Mouse (Mus musculus) kidney, embryonic 14.5 days (tissue): Measurements from ENCODE around the gene St3gal3. TPM values are rescaled to one million over a fixed set of nuclear protein-coding genes. Genes with fewer than 3 reads are reported as not detected.
A peak's percentile ranks its signal among the peaks of the same experiment; 100 is the strongest.

Experiments
- ATAC-seq: fragments of 200-750 bp; cut with Nextera tagmentation; 2 replicates; pipeline ENCODE4 v1.8.0; 2017; ENCODE audit warnings: moderate number of reproducible peaks, mild to moderate bottlenecking, moderate TSS enrichment, moderate library complexity; ENCODE audit not compliant: low FRiP score, low TSS enrichment
- H3K27ac ChIP-seq: fragments of 300-500 bp; sonication (generic); 2 replicates; pipeline ENCODE4 v1.5.1; 2014; ENCODE audit warnings: low read depth, mild to moderate bottlenecking, low read length, moderate library complexity, mixed read lengths
- H3K27me3 ChIP-seq: fragments of 300-500 bp; sonication (generic); 2 replicates; pipeline ENCODE4 v1.6.1; 2014; ENCODE audit warnings: mild to moderate bottlenecking, low read length; ENCODE audit not compliant: control insufficient read depth, insufficient read depth
- H3K36me3 ChIP-seq: fragments of 300-500 bp; sonication (generic); 2 replicates; pipeline ENCODE4 v1.6.1; 2014; ENCODE audit warnings: low read length, mixed read lengths; ENCODE audit not compliant: control insufficient read depth, insufficient read depth
- H3K4me1 ChIP-seq: fragments of 300-500 bp; sonication (generic); 2 replicates; pipeline ENCODE4 v1.6.1; 2014; ENCODE audit warnings: low read length, mixed read lengths; ENCODE audit not compliant: control insufficient read depth, insufficient read depth
- H3K4me2 ChIP-seq: fragments of 300-500 bp; sonication (generic); replicated peaks from 2 replicates; pipeline ENCODE4 v1.6.1; 2014; ENCODE audit warnings: low read depth, mild to moderate bottlenecking, low read length
- H3K4me3 ChIP-seq: fragments of 300-500 bp; sonication (generic); 2 replicates; pipeline ENCODE4 v1.5.1; 2014; ENCODE audit warnings: mild to moderate bottlenecking, low read length
- H3K9ac ChIP-seq: fragments of 300-500 bp; sonication (generic); 2 replicates; pipeline ENCODE4 v1.6.1; 2014; ENCODE audit warnings: low read depth, mild to moderate bottlenecking, low read length, moderate library complexity
- H3K9me3 ChIP-seq: fragments of 300-500 bp; sonication (generic); 2 replicates; pipeline ENCODE4 v1.6.1; 2016; ENCODE audit warnings: low read length; ENCODE audit not compliant: control insufficient read depth
- WGBS: fragments of 180-500 bp; shearing (Covaris S2); extraction: QIAGEN DNeasy Blood & Tissue Kit; methylation state at CpG from one replicate; pipeline ENCODE4 v1.1.7; 2014; 5-methylcytosine and 5-hydroxymethylcytosine counted together
- polyA plus RNA-seq: library from polyadenylated mRNA; unstranded; fragments of >200 nt; fragmentation: Nextera tagmentation; extraction: Ambion mirVana; gene quantifications from 2 replicates; pipeline ENCODE4 v1.2.1, GENCODE M21; 2014

The St3gal3 gene
- polyA plus RNA-seq, 1 experiment from 2014 or later: 6.8 TPM

DNA sequence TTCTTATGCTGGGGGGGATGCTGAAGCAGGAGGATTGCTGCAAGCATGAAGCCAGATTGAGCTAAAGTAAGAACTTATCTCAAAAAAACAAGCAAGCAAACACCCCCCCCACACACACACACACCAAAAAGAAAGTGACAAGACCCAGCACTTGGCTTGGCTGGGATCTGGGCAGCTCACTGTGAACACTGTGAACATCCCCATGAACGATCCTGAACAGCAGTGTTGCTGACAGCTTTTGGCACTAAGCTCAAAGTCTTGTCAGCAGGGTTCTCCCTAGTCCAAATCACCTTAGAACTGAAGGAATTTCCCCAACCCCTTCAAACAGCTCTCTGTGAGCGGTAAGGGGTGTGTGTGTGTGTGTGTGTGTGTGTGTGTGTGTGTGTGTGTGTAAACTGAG lies 211.3 kb downstream of the St3gal3 start:
- H3K36me3 ChIP-seq: no peaks in the 10 kb centered on the region
- no peak for ATAC-seq
- no peak overlapping the region for H3K27ac ChIP-seq
- peaks cover 30% of the 10 kb centered on the region for H3K27me3 ChIP-seq
- H3K4me3 ChIP-seq: no peak overlapping the region
- no peak overlapping the region for H3K4me2 ChIP-seq
- H3K4me1 ChIP-seq: peaks cover 9% of the 10 kb centered on the region; the same call in 1 of the 2 replicates
- 54% methylated on average over 2 of the region's 2 CpGs for WGBS
- H3K9me3 ChIP-seq: no peaks in the 10 kb centered on the region
- no peak overlapping the region for H3K9ac ChIP-seq

- 91% methylated on average over 2 of the region's 2 CpGs for WGBS
Measured at GRCm38 (mm10) chr4:117921358-117921757, 213.4 kb downstream of the St3gal3 start.

GRCm38 (mm10) chr4:117918762-117919161 lies 216.0 kb downstream of the St3gal3 start:
- Histone ChIP-seq H3K9me3 (no peaks in the 10 kb centered on the region), H3K4me3 (no peak overlapping the region), H3K27ac (no peak overlapping the region), H3K4me2 (no peak overlapping the region), H3K9ac (no peak overlapping the region), H3K36me3 (no peaks in the 10 kb centered on the region), H3K4me1 (peaks cover 12% of the 10 kb centered on the region; the same call in 1 of the 2 replicates), H3K27me3 (no peaks in the 10 kb centered on the region)
- ATAC-seq: no peak
- WGBS: 89% methylated on average over 5 of the region's 5 CpGs

More at GRCm38 (mm10) chr4:117921358-117921757, 213.4 kb downstream of the St3gal3 start:
- Histone ChIP-seq H3K36me3 (no peaks in the 10 kb centered on the region), H3K4me2 (no peak overlapping the region), H3K9ac (no peak overlapping the region), H3K4me3 (no peak overlapping the region), H3K9me3 (no peaks in the 10 kb centered on the region), H3K27me3 (peaks cover 12% of the 10 kb centered on the region), H3K27ac (no peak overlapping the region), H3K4me1 (peaks cover under 1% of the 10 kb centered on the region; the same call in 1 of the 2 replicates)
- no peak for ATAC-seq

GRCm38 (mm10) chr4:117918261-117918660 lies 216.5 kb downstream of the St3gal3 start:
- no peak for ATAC-seq
- Histone ChIP-seq H3K4me1 (peaks cover 17% of the 10 kb centered on the region), H3K4me3 (no peak overlapping the region), H3K27me3 (no peaks in the 10 kb centered on the region), H3K9me3 (no peaks in the 10 kb centered on the region), H3K36me3 (no peaks in the 10 kb centered on the region), H3K9ac (no peak overlapping the region), H3K4me2 (no peak overlapping the region), H3K27ac (no peak overlapping the region)
- WGBS: 85% methylated on average over 3 of the region's 3 CpGs

DNA sequence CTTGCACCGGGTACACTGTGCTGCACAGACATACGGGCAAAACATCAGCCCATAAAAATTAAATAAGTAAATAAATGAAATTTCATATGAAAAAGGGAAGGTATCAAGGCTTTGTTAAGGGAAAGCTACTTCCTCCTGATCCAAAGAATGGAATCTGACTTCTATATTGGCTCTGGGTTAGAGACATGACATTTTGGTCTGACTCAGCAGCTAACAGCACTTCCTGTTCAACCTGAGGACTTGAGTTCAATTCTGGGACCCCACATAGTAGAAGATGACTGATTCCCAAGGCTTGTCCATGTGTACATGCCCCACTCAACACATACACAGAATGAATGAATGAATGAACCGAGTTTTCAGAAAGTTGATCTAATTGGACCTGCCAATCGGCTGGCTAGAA lies 216.9 kb downstream of the St3gal3 start:
- no peaks in the 10 kb centered on the region for H3K9me3 ChIP-seq
- WGBS: 88% methylated on average over 4 of the region's 4 CpGs
- no peaks in the 10 kb centered on the region for H3K27me3 ChIP-seq
- H3K27ac ChIP-seq: no peak overlapping the region
- no peaks in the 10 kb centered on the region for H3K36me3 ChIP-seq
- ATAC-seq: no peak
- no peak overlapping the region for H3K9ac ChIP-seq
- no peak overlapping the region for H3K4me2 ChIP-seq
- H3K4me1 ChIP-seq: peaks cover 21% of the 10 kb centered on the region
- H3K4me3 ChIP-seq: no peak overlapping the region

- H3K4me3 ChIP-seq: no peak overlapping the region
- WGBS: 86% methylated on average over 4 of the region's 4 CpGs
- ATAC-seq: no peak
- H3K27ac ChIP-seq: no peak overlapping the region
- peaks cover 25% of the 10 kb centered on the region for H3K4me1 ChIP-seq
- no peaks in the 10 kb centered on the region for H3K27me3 ChIP-seq
- H3K9me3 ChIP-seq: no peaks in the 10 kb centered on the region
- H3K4me2 ChIP-seq: no peak overlapping the region
- H3K9ac ChIP-seq: no peak overlapping the region
- H3K36me3 ChIP-seq: no peaks in the 10 kb centered on the region
Measured at GRCm38 (mm10) chr4:117917402-117917801, 217.3 kb downstream of the St3gal3 start.

DNA sequence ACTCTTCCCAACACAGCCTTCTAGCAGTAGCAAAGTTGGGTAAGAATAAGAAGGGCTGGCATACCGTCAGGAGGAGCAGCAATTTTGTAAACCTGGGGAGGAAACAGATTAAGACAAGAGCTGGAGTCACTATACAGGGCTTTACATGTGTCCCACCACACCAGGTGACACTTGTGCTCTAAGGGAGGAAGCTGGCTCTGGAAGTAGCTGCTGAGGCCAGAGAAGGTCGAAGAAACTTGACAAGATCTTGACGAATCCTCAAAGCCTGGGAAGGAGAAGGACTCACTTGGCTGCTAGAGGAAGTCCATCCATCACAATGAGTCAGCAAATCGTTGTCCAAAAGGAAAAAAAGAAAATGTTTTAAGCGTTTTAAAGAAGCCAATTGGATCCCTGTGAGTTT lies 218.3 kb downstream of the St3gal3 start:
- no peak for ATAC-seq
- no peaks in the 10 kb centered on the region for H3K9me3 ChIP-seq
- H3K4me1 ChIP-seq: peaks cover 26% of the 10 kb centered on the region
- no peak overlapping the region for H3K9ac ChIP-seq
- H3K27me3 ChIP-seq: no peaks in the 10 kb centered on the region
- H3K36me3 ChIP-seq: peaks cover 6% of the 10 kb centered on the region; the same call in 1 of the 2 replicates
- no peak overlapping the region for H3K4me3 ChIP-seq
- WGBS: 82% methylated on average over 5 of the region's 5 CpGs
- H3K4me2 ChIP-seq: peak overlapping the region; percentile 99; the same call in 1 of the 2 replicates
- no peak overlapping the region; the same call in 1 of the 2 replicates for H3K27ac ChIP-seq

DNA sequence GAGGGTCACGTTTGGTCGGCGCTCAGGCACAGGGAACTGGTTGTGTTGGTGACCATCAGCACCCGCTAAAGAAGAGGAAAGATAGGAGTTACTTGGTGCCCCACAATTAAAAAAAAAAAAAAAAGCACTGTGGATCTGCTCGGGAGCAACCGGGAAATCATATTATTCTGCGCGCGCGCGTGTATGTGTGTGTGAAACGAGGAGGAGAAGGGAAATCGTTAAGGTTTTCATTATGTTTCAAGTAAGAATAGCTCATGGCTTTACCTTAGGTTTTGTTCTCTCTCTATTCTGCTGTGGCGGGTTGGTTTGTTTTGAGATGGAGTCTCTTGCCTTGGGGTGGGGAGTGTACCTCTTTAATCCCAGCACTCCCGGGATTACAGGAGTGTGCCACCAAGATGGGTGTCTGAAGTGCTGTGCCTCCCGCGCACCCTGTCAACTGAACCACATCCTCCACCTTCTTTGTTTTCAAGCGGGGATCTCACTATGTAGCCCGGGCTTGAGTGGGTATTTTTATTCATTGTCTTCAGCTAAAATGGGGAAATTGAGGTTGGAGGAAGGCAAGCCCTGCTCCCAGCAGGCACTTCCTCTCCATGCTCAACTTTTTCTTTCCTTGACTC lies 219.1 kb downstream of the St3gal3 start:
- Histone ChIP-seq H3K4me1 (peaks cover 26% of the 10 kb centered on the region), H3K4me3 (peak overlapping the region; percentile 76), H3K9ac (peak overlapping the region; percentile 74), H3K4me2 (peak overlapping the region; percentile 99), H3K9me3 (no peaks in the 10 kb centered on the region), H3K27ac (peak overlapping the region; percentile 38; the same call in 1 of the 2 replicates), H3K27me3 (no peaks in the 10 kb centered on the region), H3K36me3 (peaks cover 12% of the 10 kb centered on the region; the same call in 1 of the 2 replicates)
- no peak for ATAC-seq
- WGBS: 3% methylated on average over 19 of the region's 19 CpGs

DNA sequence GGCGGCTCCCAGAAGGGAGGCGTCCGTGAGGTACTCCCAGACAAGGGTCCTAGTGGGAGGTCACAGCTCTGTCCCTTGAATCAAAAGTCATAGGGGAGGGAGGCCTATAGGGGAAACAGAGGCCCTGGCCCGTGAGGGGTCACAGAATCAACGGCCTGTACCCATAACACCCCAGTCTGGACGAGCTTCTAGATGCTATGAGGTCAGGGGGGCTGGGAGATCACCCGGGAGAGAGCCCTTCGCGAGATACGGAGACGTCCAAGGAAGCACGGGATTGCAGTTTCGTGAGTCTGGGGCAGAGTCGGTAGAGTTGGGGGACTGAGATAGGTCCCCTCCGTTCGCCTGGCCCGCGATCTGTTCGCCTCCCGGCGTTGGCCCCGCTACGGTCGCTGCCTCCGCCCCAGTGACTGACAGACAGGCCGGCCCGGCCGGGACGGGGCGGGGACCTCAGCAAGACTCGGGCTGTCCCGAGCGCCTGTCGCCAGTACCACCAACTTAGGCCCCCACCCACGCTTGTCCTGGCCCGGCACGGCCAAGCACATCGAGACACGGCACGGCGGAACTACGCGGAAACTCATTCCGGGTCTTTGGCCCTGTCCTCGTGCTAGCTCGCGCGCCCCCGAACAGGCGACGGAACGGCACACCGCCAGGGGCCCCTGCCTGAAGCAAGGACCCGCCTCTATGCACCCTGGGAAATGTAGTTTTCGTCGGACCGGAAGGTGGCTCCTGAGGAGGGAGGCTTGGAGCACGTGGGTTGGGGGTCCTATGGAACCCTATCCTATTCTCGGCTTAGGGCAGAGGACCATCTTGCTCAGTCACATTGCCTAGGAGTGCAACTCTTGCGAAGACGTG lies 219.9 kb downstream of the St3gal3 start, which contains the start of gene Ipo13:
Ipo13 (minus strand) TSS at position 409 of the 852 bp plus-strand sequence.
- WGBS: under 1% methylated on average over 61 of the region's 61 CpGs
- Histone ChIP-seq H3K27ac (peak within 1 kb of the TSS; percentile 38; the same call in 1 of the 2 replicates), H3K27me3 (no peaks in the 10 kb centered on the region), H3K9ac (peak within 1 kb of the TSS; percentile 74), H3K9me3 (no peaks in the 10 kb centered on the region), H3K36me3 (peaks cover 17% of the 10 kb centered on the region; the same call in 1 of the 2 replicates), H3K4me2 (peak within 1 kb of the TSS; percentile 99), H3K4me1 (peaks cover 26% of the 10 kb centered on the region), H3K4me3 (peak within 1 kb of the TSS; percentile 76)
- ATAC-seq: peak; percentile 96
